Mouse (Mus musculus): ENCODE data around the gene Leprot. TPM values are rescaled to one million over a fixed set of nuclear protein-coding genes. Genes with fewer than 3 reads are reported as not detected.

The Leprot gene
- polyA plus RNA-seq, 1 experiment from 2014 or later = 64.8 TPM

- Histone ChIP-seq H3K36me3 (no peaks in the 10 kb centered on the region), H3K4me3 (no peak overlapping the region), H3K4me1 (no peaks in the 10 kb centered on the region), H3K27me3 (ENCODE audit: low read depth, poor library complexity, severe bottlenecking) (no peaks in the 10 kb centered on the region), H3K27ac (no peak overlapping the region), H3K9me3 (replicated peaks) (no peaks in the 10 kb centered on the region)
- no peak for DNase-seq (ENCODE audit: low spot score)
- WGBS = 74% methylated on average over 4 of the region's 4 CpGs
Observed at GRCm38 (mm10) chr4:101675726-101676125, 28.2 kb downstream of the Leprot start.

- WGBS = 87% methylated on average over 4 of the region's 4 CpGs
- no peak overlapping the region for H3K27ac ChIP-seq
Observed at GRCm38 (mm10) chr4:101682620-101683019, 35.1 kb downstream of the Leprot start.

GRCm38 (mm10) chr4:101683086-101683485 lies 35.6 kb downstream of the Leprot start:
- H3K27me3 ChIP-seq (ENCODE audit: low read depth, poor library complexity, severe bottlenecking) = no peaks in the 10 kb centered on the region
- H3K9me3 ChIP-seq (replicated peaks) = no peaks in the 10 kb centered on the region
- WGBS = 87% methylated on average over 3 of the region's 3 CpGs
- DNase-seq (ENCODE audit: low spot score) = no peak
- no peaks in the 10 kb centered on the region for H3K36me3 ChIP-seq
- H3K4me3 ChIP-seq = no peak overlapping the region
- H3K27ac ChIP-seq = no peak overlapping the region
- no peaks in the 10 kb centered on the region for H3K4me1 ChIP-seq

More at GRCm38 (mm10) chr4:101682620-101683019, 35.1 kb downstream of the Leprot start:
- no peak for DNase-seq (ENCODE audit: low spot score)
- Histone ChIP-seq H3K4me1 (no peaks in the 10 kb centered on the region), H3K27me3 (ENCODE audit: low read depth, poor library complexity, severe bottlenecking) (no peaks in the 10 kb centered on the region), H3K9me3 (replicated peaks) (no peaks in the 10 kb centered on the region), H3K4me3 (no peak overlapping the region), H3K36me3 (no peaks in the 10 kb centered on the region)

- 70% methylated on average over 3 of the region's 3 CpGs for WGBS
Observed at GRCm38 (mm10) chr4:101684821-101685220, 37.3 kb downstream of the Leprot start.

GRCm38 (mm10) chr4:101686227-101686810 lies 38.8 kb downstream of the Leprot start:
- 89% methylated on average over 13 of the region's 13 CpGs for WGBS
- DNase-seq (ENCODE audit: low spot score) = no peak
- no peak overlapping the region for H3K4me3 ChIP-seq
- no peaks in the 10 kb centered on the region for H3K27me3 ChIP-seq (ENCODE audit: low read depth, poor library complexity, severe bottlenecking)
- H3K36me3 ChIP-seq = no peaks in the 10 kb centered on the region
- H3K9me3 ChIP-seq (replicated peaks) = no peaks in the 10 kb centered on the region
- no peak overlapping the region for H3K27ac ChIP-seq
- H3K4me1 ChIP-seq = no peaks in the 10 kb centered on the region

More at GRCm38 (mm10) chr4:101684821-101685220, 37.3 kb downstream of the Leprot start:
- H3K4me1 ChIP-seq = no peaks in the 10 kb centered on the region
- no peak for DNase-seq (ENCODE audit: low spot score)
- H3K9me3 ChIP-seq (replicated peaks) = no peaks in the 10 kb centered on the region
- H3K27ac ChIP-seq = no peak overlapping the region
- no peak overlapping the region for H3K4me3 ChIP-seq
- H3K36me3 ChIP-seq = no peaks in the 10 kb centered on the region
- H3K27me3 ChIP-seq (ENCODE audit: low read depth, poor library complexity, severe bottlenecking) = no peaks in the 10 kb centered on the region

GRCm38 (mm10) chr4:101689241-101689640 lies 41.7 kb downstream of the Leprot start:
- no peak overlapping the region for H3K27ac ChIP-seq
- H3K27me3 ChIP-seq (ENCODE audit: low read depth, poor library complexity, severe bottlenecking) = no peaks in the 10 kb centered on the region
- 93% methylated on average over 4 of the region's 4 CpGs for WGBS
- no peaks in the 10 kb centered on the region for H3K4me1 ChIP-seq
- no peak overlapping the region for H3K4me3 ChIP-seq
- no peaks in the 10 kb centered on the region for H3K9me3 ChIP-seq (replicated peaks)
- DNase-seq (ENCODE audit: low spot score) = no peak
- H3K36me3 ChIP-seq = no peaks in the 10 kb centered on the region

- no peaks in the 10 kb centered on the region for H3K9me3 ChIP-seq (replicated peaks)
- no peaks in the 10 kb centered on the region for H3K27me3 ChIP-seq (ENCODE audit: low read depth, poor library complexity, severe bottlenecking)
- WGBS = 88% methylated on average over 5 of the region's 5 CpGs
- H3K4me1 ChIP-seq = no peaks in the 10 kb centered on the region
- no peak overlapping the region for H3K27ac ChIP-seq
- no peak overlapping the region for H3K4me3 ChIP-seq
- DNase-seq (ENCODE audit: low spot score) = no peak
- H3K36me3 ChIP-seq = no peaks in the 10 kb centered on the region
Observed at GRCm38 (mm10) chr4:101689645-101690044, 42.1 kb downstream of the Leprot start.

GRCm38 (mm10) chr4:101692892-101693291 lies 45.4 kb downstream of the Leprot start:
- Histone ChIP-seq H3K36me3 (no peaks in the 10 kb centered on the region), H3K9me3 (replicated peaks) (no peaks in the 10 kb centered on the region), H3K4me3 (no peak overlapping the region), H3K4me1 (no peaks in the 10 kb centered on the region), H3K27me3 (ENCODE audit: low read depth, poor library complexity, severe bottlenecking) (no peaks in the 10 kb centered on the region), H3K27ac (no peak overlapping the region)
- DNase-seq (ENCODE audit: low spot score) = no peak
- 75% methylated on average over 4 of the region's 4 CpGs for WGBS

- Histone ChIP-seq H3K4me1 (no peaks in the 10 kb centered on the region), H3K4me3 (no peak overlapping the region), H3K36me3 (no peaks in the 10 kb centered on the region), H3K27ac (no peak overlapping the region), H3K27me3 (ENCODE audit: low read depth, poor library complexity, severe bottlenecking) (no peaks in the 10 kb centered on the region), H3K9me3 (replicated peaks) (no peaks in the 10 kb centered on the region)
- 82% methylated on average over 6 of the region's 6 CpGs for WGBS
- no peak for DNase-seq (ENCODE audit: low spot score)
Observed at GRCm38 (mm10) chr4:101694529-101694928, 47.0 kb downstream of the Leprot start.

GRCm38 (mm10) chr4:101697236-101697635 lies 49.7 kb downstream of the Leprot start:
- Histone ChIP-seq H3K4me3 (no peak overlapping the region), H3K9me3 (replicated peaks) (no peaks in the 10 kb centered on the region), H3K27ac (no peak overlapping the region), H3K36me3 (no peaks in the 10 kb centered on the region), H3K4me1 (no peaks in the 10 kb centered on the region), H3K27me3 (ENCODE audit: low read depth, poor library complexity, severe bottlenecking) (no peaks in the 10 kb centered on the region)
- 90% methylated on average over 3 of the region's 3 CpGs for WGBS
- DNase-seq (ENCODE audit: low spot score) = no peak

GRCm38 (mm10) chr4:101699423-101699822 lies 51.9 kb downstream of the Leprot start:
- Histone ChIP-seq H3K27ac (no peak overlapping the region), H3K4me3 (no peak overlapping the region), H3K36me3 (no peaks in the 10 kb centered on the region), H3K9me3 (replicated peaks) (no peaks in the 10 kb centered on the region), H3K4me1 (no peaks in the 10 kb centered on the region), H3K27me3 (ENCODE audit: low read depth, poor library complexity, severe bottlenecking) (no peaks in the 10 kb centered on the region)
- WGBS = 92% methylated on average over 1 of the region's 1 CpGs
- DNase-seq (ENCODE audit: low spot score) = no peak

GRCm38 (mm10) chr4:101700892-101701640 lies 53.5 kb downstream of the Leprot start:
- Histone ChIP-seq H3K36me3 (no peaks in the 10 kb centered on the region), H3K4me1 (peaks cover 1% of the 10 kb centered on the region; the same call in 1 of the 2 replicates), H3K27ac (no peak overlapping the region), H3K4me3 (no peak overlapping the region), H3K27me3 (ENCODE audit: low read depth, poor library complexity, severe bottlenecking) (no peaks in the 10 kb centered on the region), H3K9me3 (replicated peaks) (no peaks in the 10 kb centered on the region)
- 90% methylated on average over 14 of the region's 14 CpGs for WGBS
- no peak for DNase-seq (ENCODE audit: low spot score)

GRCm38 (mm10) chr4:101705325-101705724 lies 57.8 kb downstream of the Leprot start:
- no peaks in the 10 kb centered on the region for H3K9me3 ChIP-seq (replicated peaks)
- DNase-seq (ENCODE audit: low spot score) = no peak
- H3K4me1 ChIP-seq = peaks cover 27% of the 10 kb centered on the region
- H3K4me3 ChIP-seq = no peak overlapping the region
- H3K27me3 ChIP-seq (ENCODE audit: low read depth, poor library complexity, severe bottlenecking) = no peaks in the 10 kb centered on the region
- H3K27ac ChIP-seq = no peak overlapping the region
- no peaks in the 10 kb centered on the region for H3K36me3 ChIP-seq
- WGBS = 92% methylated on average over 9 of the region's 9 CpGs

All from limb, embryonic 10.5 days (tissue).